8 mouse cellular contexts compared by ENCODE assay signal in genomic region chr11:120784064-120784791, GRCm38 (mm10). TPM values are rescaled to one million over a fixed set of nuclear protein-coding genes. Genes with fewer than 3 reads are reported as not detected.
DNase-seq lines count a peak whose midpoint lies in the region; ATAC-seq and TF ChIP-seq lines count a peak whose summit lies in the region.

TSS of gene Rfng (minus strand) at chr11:120784207.
TSS of gene Gps1 (plus strand) at chr11:120784272.

- peak within 1 kb of the TSS in 1 of 2 experiments; percentile 69; a peak in 2 of 4 replicates for H3K27ac ChIP-seq in heart, embryonic 14.5 days (replicated peaks in 1 of 2; ENCODE audit: control insufficient read depth in 1 of 2, insufficient read depth in 1 of 2, low read depth in 2 of 2, low read length in 2 of 2)
- H3K27ac ChIP-seq in liver, embryonic 15.5 days (replicated peaks): peak within 1 kb of the TSS; percentile 81
- peak within 1 kb of the TSS; percentile 89 for H3K27ac ChIP-seq in neural tube, embryonic 13.5 days (replicated peaks)

- peak; percentile 86 for DNase-seq in CD4-positive, CD25-positive, alpha-beta regulatory T cell, adult 2 months (ENCODE audit: low read depth, low spot score)
- DNase-seq in brain, embryonic 14.5 days (ENCODE audit: low read depth): peak; percentile 92
- DNase-seq in kidney, postnatal 14 days: peak; percentile 89
- peak; percentile 27 for DNase-seq in telencephalon, adult 2 months (ENCODE audit: low read depth, low spot score)

- peak within 1 kb of the TSS; percentile 95 for H3K4me3 ChIP-seq in erythroblast, embryonic 14.5 days (replicated peaks)
- H3K4me3 ChIP-seq in heart, embryonic 14.5 days (ENCODE audit: control insufficient read depth in 1 of 2, insufficient read depth in 1 of 2, low read depth in 1 of 2, low read length in 2 of 2): peak within 1 kb of the TSS; percentile 81 to 98
- H3K4me3 ChIP-seq in liver, embryonic 15.5 days (replicated peaks): peak within 1 kb of the TSS; percentile 93
- H3K4me3 ChIP-seq in neural tube, embryonic 13.5 days: peak within 1 kb of the TSS; percentile 89

- peak; percentile 74 for TF ChIP-seq POLR2A in brain, embryonic 14.5 days (IDR thresholded peaks at IDR 0.05; ENCODE audit: borderline replicate concordance, extremely low read depth, insufficient read depth, insufficient read length, poor library complexity, severe bottlenecking)

- peak within 1 kb of the TSS; percentile 94 for H3K9ac ChIP-seq in heart, embryonic 14.5 days (ENCODE audit: low read length)
- H3K9ac ChIP-seq in liver, embryonic 15.5 days: peak within 1 kb of the TSS; percentile 86
- H3K9ac ChIP-seq in neural tube, embryonic 13.5 days: peak within 1 kb of the TSS; percentile 95

- no peaks in the 10 kb centered on the region for H3K9me3 ChIP-seq in erythroblast, embryonic 14.5 days (ENCODE audit: control insufficient read depth, low read length)
- no peaks in the 10 kb centered on the region for H3K9me3 ChIP-seq in heart, embryonic 14.5 days (ENCODE audit: control insufficient read depth, low read length)
- H3K9me3 ChIP-seq in liver, embryonic 15.5 days (replicated peaks): no peaks in the 10 kb centered on the region
- no peaks in the 10 kb centered on the region for H3K9me3 ChIP-seq in neural tube, embryonic 13.5 days

- ATAC-seq in heart, embryonic 14.5 days (ENCODE audit: insufficient number of reproducible peaks, insufficient read depth, low FRiP score, low read depth): peak; percentile 80
- peak; percentile 83 for ATAC-seq in liver, embryonic 15.5 days (ENCODE audit: insufficient read depth)
- ATAC-seq in neural tube, embryonic 13.5 days (ENCODE audit: low read depth): peak; percentile 78

- TF ChIP-seq CTCF in brain, embryonic 14.5 days (IDR thresholded peaks at IDR 0.05; ENCODE audit: borderline replicate concordance, extremely low read depth, insufficient read depth, insufficient read length): no peak

- under 1% methylated on average over 87 of the region's 107 CpGs for WGBS in heart, embryonic 14.5 days
- under 1% methylated on average over 92 of the region's 107 CpGs for WGBS in liver, embryonic 15.5 days (ENCODE audit: insufficient replicate concordance)
- under 1% methylated on average over 73 of the region's 107 CpGs for WGBS in neural tube, embryonic 13.5 days

- peak within 1 kb of the TSS; percentile 89 for H3K4me2 ChIP-seq in heart, embryonic 14.5 days (ENCODE audit: low read length)
- peak within 1 kb of the TSS; percentile 99 for H3K4me2 ChIP-seq in liver, embryonic 15.5 days
- peak within 1 kb of the TSS; percentile 99 for H3K4me2 ChIP-seq in neural tube, embryonic 13.5 days

- H3K27me3 ChIP-seq in erythroblast, embryonic 14.5 days (ENCODE audit: control insufficient read depth): no peaks in the 10 kb centered on the region
- no peaks in the 10 kb centered on the region for H3K27me3 ChIP-seq in heart, embryonic 14.5 days (ENCODE audit: control insufficient read depth, insufficient read depth, low read length)
- H3K27me3 ChIP-seq in liver, embryonic 15.5 days: no peaks in the 10 kb centered on the region
- H3K27me3 ChIP-seq in neural tube, embryonic 13.5 days: no peaks in the 10 kb centered on the region

- H3K4me1 ChIP-seq in erythroblast, embryonic 14.5 days (ENCODE audit: control insufficient read depth): peaks cover 42% of the 10 kb centered on the region
- H3K4me1 ChIP-seq in heart, embryonic 14.5 days (ENCODE audit: control insufficient read depth in 2 of 2, insufficient read depth in 2 of 2, low read length in 2 of 2): peaks cover 11 to 12% of the 10 kb centered on the region in 2 experiments
- peaks cover 33% of the 10 kb centered on the region for H3K4me1 ChIP-seq in liver, embryonic 15.5 days (replicated peaks)
- peaks cover 28% of the 10 kb centered on the region for H3K4me1 ChIP-seq in neural tube, embryonic 13.5 days (replicated peaks)

- H3K36me3 ChIP-seq in erythroblast, embryonic 14.5 days (ENCODE audit: control insufficient read depth): peaks cover 66% of the 10 kb centered on the region
- H3K36me3 ChIP-seq in heart, embryonic 14.5 days (ENCODE audit: control insufficient read depth, insufficient read depth, low read length): peaks cover 48% of the 10 kb centered on the region
- peaks cover 42% of the 10 kb centered on the region for H3K36me3 ChIP-seq in liver, embryonic 15.5 days (replicated peaks)
- H3K36me3 ChIP-seq in neural tube, embryonic 13.5 days: peaks cover 66% of the 10 kb centered on the region

RNA-seq across cellular contexts. Expression of gene Rfng, which starts in this region (rescaled TPM):
- 117 and 119 TPM in 2 replicates for polyA plus RNA-seq in brain, embryonic 14.5 days (2012; rRNA removed)
- polyA plus RNA-seq in erythroblast, embryonic 14.5 days (2012): 3.1 and 4.6 TPM in 2 replicates
- 16.0 and 16.7 TPM in 2 replicates for polyA plus RNA-seq in heart, embryonic 14.5 days (2014; fragmentation: Nextera tagmentation; extraction: Ambion mirVana)
- polyA plus RNA-seq in liver, embryonic 15.5 days (2015; fragmentation: Nextera tagmentation; extraction: Ambion mirVana): 11.5 and 12.0 TPM in 2 replicates
- 89.7 and 105 TPM in 2 replicates for polyA plus RNA-seq in neural tube, embryonic 13.5 days (2015; fragmentation: Nextera tagmentation; extraction: Ambion mirVana)

RNA-seq across cellular contexts. Expression of gene Gps1, which starts in this region (rescaled TPM):
- 277 and 337 TPM in 2 replicates for polyA plus RNA-seq in brain, embryonic 14.5 days (2012; rRNA removed)
- polyA plus RNA-seq in erythroblast, embryonic 14.5 days (2012): 2.4 and 3.1 TPM in 2 replicates
- polyA plus RNA-seq in heart, embryonic 14.5 days (2014; fragmentation: Nextera tagmentation; extraction: Ambion mirVana): 138 and 151 TPM in 2 replicates
- polyA plus RNA-seq in liver, embryonic 15.5 days (2015; fragmentation: Nextera tagmentation; extraction: Ambion mirVana): 72.0 and 77.3 TPM in 2 replicates
- polyA plus RNA-seq in neural tube, embryonic 13.5 days (2015; fragmentation: Nextera tagmentation; extraction: Ambion mirVana): 243 and 255 TPM in 2 replicates

Comparison
In these comparisons a context has a peak if more than half of its experiments do, and no peak if none do; other contexts are left out.
1. RNA of gene Gps1 (polyA plus RNA-seq): 277 to 337 TPM in brain, embryonic 14.5 days, 243 to 255 TPM in neural tube, embryonic 13.5 days, 138 to 151 TPM in heart, embryonic 14.5 days and 72.0 to 77.3 TPM in liver, embryonic 15.5 days; 2.4 to 3.1 TPM in erythroblast, embryonic 14.5 days; every median in the first group is over 10 times any median in the second.
2. DNase-seq: peak in every context shown above with its lines; median percentile 92 in brain, embryonic 14.5 days; 89 in kidney, postnatal 14 days; 86 in CD4-positive, CD25-positive, alpha-beta regulatory T cell, adult 2 months; 27 in telencephalon, adult 2 months.
3. Peak in every context shown above with its lines, with median percentiles within 50 percentile points of each other: H3K4me3 ChIP-seq, ATAC-seq, H3K4me2 ChIP-seq and H3K9ac ChIP-seq.